In the genomic region with DNA sequence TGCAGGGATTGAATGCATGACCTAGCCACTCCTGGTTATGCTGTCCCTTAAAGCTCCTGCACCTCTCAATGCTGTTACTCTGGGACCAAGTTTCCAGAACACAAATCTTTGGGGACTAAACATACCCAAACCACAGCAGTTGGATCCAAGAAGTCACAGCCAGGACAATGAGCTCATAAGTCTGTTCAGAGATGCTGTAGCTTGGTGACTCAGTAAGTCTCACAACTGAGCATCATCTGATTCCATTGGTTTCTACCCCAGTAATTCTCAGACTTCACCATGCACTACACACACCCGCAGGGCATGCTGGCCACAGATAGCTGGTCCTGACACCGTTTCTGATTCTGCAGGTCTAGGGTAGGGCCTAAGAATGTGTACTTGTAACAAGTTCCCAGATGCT, we compare ENCODE assay signal across 17 mouse cellular contexts.
"Had no signal": no experiment of that assay in that cellular context is flagged by ENCODE, and none has a peak within 500 bp of the region (broad histone marks: within the 10 kb centered on the region; RNA-seq: fewer than 3 reads in every experiment).

No protein-coding gene starts in this region.

- ATAC-seq: midbrain, embryonic 15.5 days had no signal

- H3K36me3 ChIP-seq: kidney, embryonic 15.5 days; lung, embryonic 15.5 days; midbrain, embryonic 12.5 days; midbrain, embryonic 15.5 days had no signal

- H3K27me3 ChIP-seq: kidney, embryonic 15.5 days; lung, embryonic 15.5 days; midbrain, embryonic 12.5 days; midbrain, embryonic 15.5 days had no signal

- DNase-seq: kidney, adult 11 months; kidney, adult 8-10 months; kidney, postnatal 10 days; kidney, postnatal 36 days; layer of hippocampus, postnatal 36 days; lung, adult 18-20 months; lung, postnatal 14 days; right cerebral cortex, postnatal 14 days; right cerebral cortex, postnatal 4 days; thymus, postnatal 25 days had no signal

- H3K9me3 ChIP-seq: kidney, embryonic 15.5 days; lung, embryonic 15.5 days; midbrain, embryonic 12.5 days; midbrain, embryonic 15.5 days had no signal

- H3K27ac ChIP-seq: kidney, embryonic 15.5 days; left cerebral cortex, adult 2 months; liver, embryonic 14.5 days; lung, embryonic 15.5 days; macrophage; midbrain, embryonic 12.5 days; midbrain, embryonic 15.5 days had no signal

- H3K9ac ChIP-seq: kidney, embryonic 15.5 days; liver, embryonic 14.5 days; lung, embryonic 15.5 days; midbrain, embryonic 12.5 days; midbrain, embryonic 15.5 days had no signal

- H3K4me3 ChIP-seq: kidney, embryonic 15.5 days; left cerebral cortex, adult 2 months; lung, embryonic 15.5 days; midbrain, embryonic 12.5 days; midbrain, embryonic 15.5 days had no signal

- H3K4me2 ChIP-seq: kidney, embryonic 15.5 days; lung, embryonic 15.5 days; midbrain, embryonic 12.5 days; midbrain, embryonic 15.5 days had no signal

- H3K4me1 ChIP-seq: lung, embryonic 15.5 days; midbrain, embryonic 12.5 days; midbrain, embryonic 15.5 days had no signal
